Mouse (Mus musculus) A20 (cell line): Measurements from ENCODE around the gene P4ha2.
A peak's percentile ranks its signal among the peaks of the same experiment; 100 is the strongest.

Source experiments
- DNase-seq: peaks from one replicate; pipeline ENCODE4 v3.0.0-alpha.2; 2011; ENCODE audit warnings: low read depth, low spot score

The P4ha2 gene

GRCm38 (mm10) chr11:54068520-54069371 lies 31.1 kb upstream of the P4ha2 start, which contains the start of gene Pdlim4:
Pdlim4 (minus strand) TSS chr11:54069014.
- no peak for DNase-seq

DNA sequence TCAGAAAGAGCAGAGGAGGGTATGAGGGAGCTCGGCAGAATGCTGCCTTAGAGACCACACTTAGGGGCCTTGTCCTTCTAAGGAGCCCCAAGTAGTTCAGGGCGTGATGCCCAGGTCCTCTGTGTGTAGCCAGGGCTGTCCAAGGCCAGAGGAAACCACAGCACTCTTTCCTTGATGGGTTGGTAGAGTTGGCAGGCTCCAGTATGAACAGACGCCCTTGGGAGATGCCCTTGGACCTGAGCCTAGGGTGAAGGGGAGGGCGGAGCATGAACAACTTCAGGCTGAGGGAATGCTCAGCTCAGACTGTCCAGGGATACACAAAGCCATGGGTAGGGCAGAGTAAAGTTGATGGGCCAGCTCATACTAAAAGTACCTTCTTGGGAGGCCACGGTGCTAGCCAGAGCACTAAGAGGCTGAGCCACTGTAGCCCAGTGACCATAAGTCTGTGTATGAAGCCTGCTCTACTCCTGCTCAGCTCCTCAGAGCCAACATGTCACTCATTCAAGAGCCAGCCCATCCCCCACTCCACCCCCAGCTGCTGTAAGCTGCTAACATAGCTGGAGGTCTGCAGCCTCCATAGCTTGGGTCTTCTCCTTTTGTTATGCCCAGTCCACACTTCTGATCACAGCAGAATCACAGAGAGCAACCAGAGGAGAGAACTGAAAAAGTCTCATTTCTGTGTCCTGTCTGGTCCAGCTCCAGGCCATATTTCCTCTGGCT lies 28.0 kb upstream of the P4ha2 start:
- no peak for DNase-seq

DNA sequence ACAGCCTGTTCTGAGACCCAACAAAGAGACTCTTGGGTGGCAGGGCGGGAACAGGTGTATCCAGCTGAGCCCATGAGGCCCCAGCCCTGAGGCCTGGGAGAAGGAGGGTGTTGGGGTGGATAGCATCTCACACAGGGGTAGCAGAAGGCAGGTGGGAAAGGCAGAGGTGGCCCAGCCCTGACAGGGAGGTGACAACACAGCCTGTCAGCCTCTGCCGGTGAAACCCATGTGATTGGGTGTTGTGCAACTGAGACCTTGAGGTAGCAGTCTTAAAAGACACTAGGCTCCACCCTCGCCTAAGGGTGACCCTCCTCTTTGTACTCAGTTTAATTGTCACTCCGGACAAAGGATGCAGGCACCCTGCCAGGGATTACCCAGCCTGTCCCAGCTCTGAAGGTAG lies 26.6 kb upstream of the P4ha2 start:
- DNase-seq, result no peak

GRCm38 (mm10) chr11:54075353-54075752 lies 24.5 kb upstream of the P4ha2 start:
- DNase-seq, result no peak

- DNase-seq, result no peak
Observed at GRCm38 (mm10) chr11:54076101-54076500, 23.8 kb upstream of the P4ha2 start.

DNA sequence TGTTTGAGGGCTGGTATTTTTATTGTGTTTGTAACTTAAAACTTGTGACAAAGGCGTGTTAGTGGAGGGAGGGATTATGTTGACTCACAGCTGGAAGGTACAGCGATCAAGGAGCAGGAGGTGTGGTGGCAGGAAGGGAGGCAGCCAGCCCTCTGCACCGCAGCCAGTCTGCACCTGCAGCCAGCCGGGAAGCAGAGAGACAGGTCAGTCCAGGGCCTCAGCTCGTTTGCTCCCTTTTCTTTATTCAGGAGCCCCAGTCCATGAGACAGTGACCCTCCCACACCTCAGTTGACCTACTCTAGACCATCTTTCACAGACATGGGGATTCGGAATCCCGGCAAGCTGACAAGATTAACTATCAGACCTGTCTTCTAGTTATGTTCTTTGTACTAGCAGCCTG lies 19.5 kb upstream of the P4ha2 start:
- DNase-seq, result no peak

- DNase-seq, result no peak
Observed at GRCm38 (mm10) chr11:54082725-54083124, 17.2 kb upstream of the P4ha2 start.

DNA sequence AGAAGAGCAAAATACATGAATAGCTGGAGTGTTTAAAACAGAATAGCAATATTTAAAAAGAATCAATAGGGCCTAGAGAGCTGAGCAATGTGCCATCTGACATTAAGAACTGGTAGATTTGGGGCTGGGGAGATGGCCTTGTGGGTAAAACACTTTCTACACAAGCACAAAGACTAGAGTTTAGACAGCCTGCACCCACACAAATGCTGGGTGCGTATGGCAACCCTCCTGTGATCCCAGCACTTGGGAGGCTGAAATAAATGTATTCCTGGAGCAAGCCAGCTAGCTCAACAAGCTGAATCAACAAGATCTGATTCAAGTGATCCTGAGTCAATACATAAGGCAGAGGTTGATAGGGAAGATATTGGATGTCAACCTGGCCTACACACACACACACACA lies 14.9 kb upstream of the P4ha2 start:
- DNase-seq, result no peak

DNA sequence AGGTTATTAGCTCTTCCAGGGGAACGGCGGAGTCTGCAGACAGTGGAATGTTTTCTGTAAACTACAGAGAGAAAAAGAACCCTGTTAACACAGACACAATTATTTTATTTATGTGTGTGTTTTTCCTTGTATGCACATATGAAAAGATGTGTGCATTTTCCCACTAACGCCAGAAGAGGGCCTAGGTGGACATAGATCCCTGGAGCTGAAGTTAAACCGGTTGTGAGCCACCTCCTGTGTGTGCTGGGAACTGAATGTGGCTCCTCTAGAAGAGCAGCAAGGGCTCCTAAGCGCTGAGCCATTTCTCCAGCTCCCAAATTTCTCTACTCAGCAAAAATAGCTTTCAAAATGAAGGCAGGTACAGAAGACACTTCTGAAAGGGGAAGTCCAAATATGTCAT lies 14.1 kb upstream of the P4ha2 start:
- DNase-seq, result peak; percentile 18

GRCm38 (mm10) chr11:54088253-54088946 lies 11.5 kb upstream of the P4ha2 start:
- DNase-seq, result peak; percentile 6

DNA sequence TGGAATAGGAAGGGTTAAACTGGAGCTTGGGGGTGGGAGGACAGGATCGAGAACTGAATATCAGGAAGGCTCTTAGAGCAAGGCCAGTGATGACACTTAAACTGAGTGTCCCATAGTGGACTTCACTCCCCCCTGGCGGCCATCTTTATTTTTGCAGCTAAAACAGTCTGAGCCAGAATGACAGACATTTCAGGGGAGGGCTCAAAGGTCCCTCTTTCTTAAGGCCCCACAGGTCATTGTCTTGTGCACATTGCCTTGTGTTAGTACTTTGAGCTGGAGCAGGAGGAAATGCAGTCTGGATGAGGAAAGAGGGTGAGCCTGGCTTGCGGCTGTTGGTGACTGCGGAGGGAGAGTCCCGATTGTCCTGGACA lies 11.0 kb upstream of the P4ha2 start:
- peak; percentile 56 for DNase-seq

GRCm38 (mm10) chr11:54090091-54090879 lies 9.6 kb upstream of the P4ha2 start:
- DNase-seq, result no peak

- DNase-seq, result peak; percentile 68
Observed at GRCm38 (mm10) chr11:54091726-54092125, 8.2 kb upstream of the P4ha2 start.

- DNase-seq, result no peak
Observed at GRCm38 (mm10) chr11:54092188-54092587, 7.7 kb upstream of the P4ha2 start.

DNA sequence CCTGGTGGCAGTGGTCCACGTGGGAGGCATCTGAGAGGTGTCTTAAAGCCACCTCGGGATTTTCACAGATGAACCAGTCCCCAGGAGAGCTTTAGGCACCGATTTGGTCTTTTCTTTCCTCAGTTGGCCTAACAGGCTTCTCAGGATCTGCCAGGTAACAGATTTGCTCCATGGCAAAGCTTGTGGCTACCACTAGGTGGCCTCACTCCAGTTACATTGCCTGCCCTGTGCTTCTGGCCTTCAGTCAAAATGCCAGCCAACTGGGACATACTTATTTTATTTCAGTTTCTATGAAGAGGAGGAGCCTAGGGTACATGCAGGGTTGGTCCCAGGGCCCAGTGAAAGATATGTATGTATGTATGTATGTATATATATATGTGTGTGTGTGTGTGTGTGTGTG lies 6.9 kb upstream of the P4ha2 start:
- DNase-seq, result peak; percentile 37

- DNase-seq, result no peak
Observed at GRCm38 (mm10) chr11:54100692-54101591, 1.0 kb downstream of the P4ha2 start.

DNA sequence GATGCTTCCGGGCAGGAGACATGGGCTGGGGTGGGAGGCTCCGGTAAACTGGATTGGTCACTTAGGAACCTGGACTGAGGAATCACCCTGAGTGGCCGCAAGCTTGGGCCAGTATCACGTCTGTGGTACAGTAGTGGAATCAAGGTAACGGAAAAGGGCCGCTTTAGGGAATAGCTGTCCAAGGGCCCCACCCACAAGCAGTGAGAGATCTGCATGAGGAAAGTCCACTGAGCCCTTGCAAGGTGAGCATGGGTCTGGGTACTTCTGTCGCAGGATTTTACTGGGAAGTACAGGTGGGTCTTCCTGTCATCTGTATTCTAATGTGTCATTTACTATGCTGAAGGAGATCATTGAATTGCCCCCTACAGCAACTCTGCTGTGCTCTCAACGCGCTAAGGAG lies 1.8 kb downstream of the P4ha2 start:
- DNase-seq, result no peak

DNA sequence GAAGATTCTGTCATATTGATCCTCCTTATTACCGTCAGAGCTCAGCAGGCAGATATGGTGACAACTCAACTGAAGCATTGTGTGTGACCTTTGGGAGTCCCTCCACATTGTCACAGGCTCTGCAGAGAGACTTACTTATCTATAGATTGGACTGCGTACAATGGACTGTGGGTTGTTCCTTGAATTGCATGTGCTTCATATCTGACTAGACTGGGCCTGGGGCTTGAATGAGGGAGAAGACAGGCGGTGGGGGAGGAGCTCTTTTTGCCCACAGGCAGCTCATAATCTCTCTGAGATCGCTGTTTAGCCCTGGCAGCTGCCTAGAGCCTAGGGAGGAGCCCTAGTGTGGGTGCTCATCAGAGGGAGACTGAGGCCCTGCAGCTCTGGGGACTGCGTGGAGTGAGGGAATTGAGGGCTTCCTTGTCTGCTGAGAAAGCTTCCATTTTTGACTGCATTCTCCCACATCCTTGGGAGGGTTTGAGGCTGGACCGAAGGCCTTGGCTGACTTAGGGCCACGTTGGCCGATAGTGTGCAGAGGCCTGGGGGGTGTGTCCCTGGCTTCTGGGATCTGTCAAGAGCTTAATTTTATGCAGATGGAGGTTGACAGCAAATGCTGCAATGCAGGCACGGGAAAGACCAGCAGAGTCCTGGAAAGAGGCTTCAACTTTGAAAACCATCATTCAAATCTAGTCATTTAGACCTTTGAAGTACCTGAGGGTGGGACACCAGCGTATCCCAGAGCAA lies 3.0 kb downstream of the P4ha2 start:
- DNase-seq, result no peak

GRCm38 (mm10) chr11:54105011-54105410 lies 5.1 kb downstream of the P4ha2 start:
- DNase-seq, result no peak

- no peak for DNase-seq
Observed at GRCm38 (mm10) chr11:54106676-54107075, 6.8 kb downstream of the P4ha2 start.
